Comparison of ENCODE assay signal across 19 mouse cellular contexts in genomic region chr8:93984731-93985130, GRCm38 (mm10). TPM values are rescaled to one million over a fixed set of nuclear protein-coding genes. Genes with fewer than 3 reads are reported as not detected.
DNase-seq lines count a peak whose midpoint lies in the region; ATAC-seq lines count a peak whose summit lies in the region.
"Had no signal": no experiment of that assay in that cellular context is flagged by ENCODE, and none has a peak within 500 bp of the region (broad histone marks: within the 10 kb centered on the region; RNA-seq: fewer than 3 reads in every experiment).

No protein-coding gene starts in this region.

- peak; percentile 42 for ATAC-seq in granulocyte monocyte progenitor cell, adult 5-6 weeks (replicated peaks; ENCODE audit: poor library complexity, severe bottlenecking)
- peak; percentile 34; the same call in 1 of the 2 replicates for ATAC-seq in megakaryocyte progenitor cell, adult 5-6 weeks (replicated peaks; ENCODE audit: poor library complexity)
- ATAC-seq: forebrain, embryonic 13.5 days; forebrain, embryonic 16.5 days had no signal

- DNase-seq in heart, adult 11 months, result peak; percentile 71
- no peak for DNase-seq in heart, adult 18-20 months
- no peak for DNase-seq in ovary, postnatal 14 days (ENCODE audit: low spot score)
- DNase-seq in right cerebral cortex, postnatal 14 days, result no peak
- DNase-seq in thymus, adult 18-20 months, result no peak
- DNase-seq: adrenal gland, adult 2 months; adrenal gland, postnatal 10 days; adrenal gland, postnatal 25 days; cerebellum, adult 11 months; cerebellum, adult 18-20 months; cerebellum, adult 8-10 months; cerebellum, adult 9-11 months; cerebellum, postnatal 14 days; cerebellum, postnatal 36 days; embryo, embryonic 11 days had no signal

RNA-seq across cellular contexts. Expression of gene Amfr, which starts 27.9 kb away (rescaled TPM):
- 100 to 1,000 TPM; 130 to 155 TPM for total RNA-seq in heart, adult 18-20 months (2021)
- total RNA-seq in granulocyte monocyte progenitor cell, adult 5-6 weeks (2014; fragmentation: Nextera tagmentation), result 32.8 and 34.2 TPM in 2 replicates
- total RNA-seq in granulocyte monocyte progenitor cell, adult 5-6 weeks (2017), result 55.4 and 73.8 TPM in 2 replicates
- 31.0 and 31.5 TPM in 2 replicates for total RNA-seq in megakaryocyte progenitor cell, adult 5-6 weeks (2015)
- 62.6 and 132 TPM in 2 replicates for total RNA-seq in megakaryocyte progenitor cell, adult 5-6 weeks (2017)

RNA-seq across cellular contexts. Expression of gene Nudt21, which starts 52.1 kb away (rescaled TPM):
- 10 to 100 TPM; 23.6 to 24.7 TPM for total RNA-seq in heart, adult 18-20 months (2021)
- 115 and 133 TPM in 2 replicates for total RNA-seq in granulocyte monocyte progenitor cell, adult 5-6 weeks (2014; fragmentation: Nextera tagmentation)
- 140 and 162 TPM in 2 replicates for total RNA-seq in granulocyte monocyte progenitor cell, adult 5-6 weeks (2017)
- 112 and 114 TPM in 2 replicates for total RNA-seq in megakaryocyte progenitor cell, adult 5-6 weeks (2015)
- total RNA-seq in megakaryocyte progenitor cell, adult 5-6 weeks (2017), result 119 and 122 TPM in 2 replicates

RNA-seq across cellular contexts. Expression of gene Ogfod1, which starts 52.3 kb away (rescaled TPM):
- 10 to 100 TPM; 31.0 to 35.5 TPM for total RNA-seq in heart, adult 18-20 months (2021)
- total RNA-seq in granulocyte monocyte progenitor cell, adult 5-6 weeks (2014; fragmentation: Nextera tagmentation), result 36.1 and 38.6 TPM in 2 replicates
- 19.7 and 21.8 TPM in 2 replicates for total RNA-seq in granulocyte monocyte progenitor cell, adult 5-6 weeks (2017)
- 21.7 and 26.8 TPM in 2 replicates for total RNA-seq in megakaryocyte progenitor cell, adult 5-6 weeks (2015)
- total RNA-seq in megakaryocyte progenitor cell, adult 5-6 weeks (2017), result 18.1 and 19.6 TPM in 2 replicates

Comparison
In these comparisons a context has a peak if more than half of its experiments do, and no peak if none do; other contexts are left out.
1. RNA of gene Nudt21, which starts 52.1 kb away (total RNA-seq): 115 to 162 TPM in granulocyte monocyte progenitor cell, adult 5-6 weeks and 112 to 122 TPM in megakaryocyte progenitor cell, adult 5-6 weeks; 23.6 to 24.7 TPM in heart, adult 18-20 months; every median in the first group is over 4 times any median in the second.